24 mouse cellular contexts compared by ENCODE assay signal in genomic region chr5:138864880-138865279, GRCm38 (mm10). TPM values are rescaled to one million over a fixed set of nuclear protein-coding genes. Genes with fewer than 3 reads are reported as not detected.
A peak's percentile ranks its signal among the peaks of the same experiment; 100 is the strongest.
DNase-seq lines count a peak whose midpoint lies in the region; ATAC-seq and TF ChIP-seq lines count a peak whose summit lies in the region.
"Had no signal": no experiment of that assay in that cellular context is flagged by ENCODE, and none has a peak within 500 bp of the region (broad histone marks: within the 10 kb centered on the region; RNA-seq: fewer than 3 reads in every experiment).

No protein-coding gene starts in this region.

- H3K4me1 ChIP-seq in kidney, embryonic 14.5 days (ENCODE audit: control insufficient read depth, insufficient read depth, low read length) = no peaks in the 10 kb centered on the region
- H3K4me1 ChIP-seq in kidney, adult 2 months (ENCODE audit: control insufficient read depth, insufficient read depth, low read length) = no peaks in the 10 kb centered on the region
- peaks cover 20% of the 10 kb centered on the region for H3K4me1 ChIP-seq in intestine, embryonic 15.5 days (replicated peaks)
- H3K4me1 ChIP-seq: limb, embryonic 13.5 days; midbrain, embryonic 12.5 days had no signal

- H3K27ac ChIP-seq in kidney, embryonic 14.5 days (ENCODE audit: low read depth, low read length) = no peak overlapping the region
- H3K27ac ChIP-seq in kidney, adult 2 months (ENCODE audit: insufficient read depth, low read depth, low read length) = no peak overlapping the region
- H3K27ac ChIP-seq in intestine, embryonic 15.5 days = peak overlapping the region; percentile 13; the same call in 1 of the 2 replicates
- H3K27ac ChIP-seq: embryonic facial prominence, embryonic 13.5 days; limb, embryonic 13.5 days; macrophage; midbrain, embryonic 12.5 days had no signal

- no peaks in the 10 kb centered on the region for H3K27me3 ChIP-seq in kidney, embryonic 14.5 days (ENCODE audit: control insufficient read depth, insufficient read depth, low read length)
- no peaks in the 10 kb centered on the region for H3K27me3 ChIP-seq in kidney, adult 2 months (replicated peaks; ENCODE audit: control insufficient read depth, insufficient read depth, low read length)
- H3K27me3 ChIP-seq in intestine, embryonic 15.5 days (replicated peaks) = no peaks in the 10 kb centered on the region
- H3K27me3 ChIP-seq: embryonic facial prominence, embryonic 13.5 days; limb, embryonic 13.5 days; midbrain, embryonic 12.5 days; Patski had no signal

- H3K9ac ChIP-seq in kidney, embryonic 14.5 days (ENCODE audit: low read depth, low read length) = no peak overlapping the region
- H3K9ac ChIP-seq in intestine, embryonic 15.5 days = no peak overlapping the region
- H3K9ac ChIP-seq: embryonic facial prominence, embryonic 13.5 days; limb, embryonic 13.5 days; midbrain, embryonic 12.5 days had no signal

- no peak for TF ChIP-seq POLR2A in kidney, adult 2 months (IDR thresholded peaks at IDR 0.05; ENCODE audit: low read depth, low read length)

- WGBS in kidney, embryonic 14.5 days = 45% methylated on average over 7 of the region's 7 CpGs
- WGBS in kidney, adult 2 months = 57% methylated on average over 7 of the region's 7 CpGs
- WGBS in intestine, embryonic 15.5 days = 50% methylated on average over 7 of the region's 7 CpGs

- no peak for DNase-seq in kidney, adult 2 months
- DNase-seq in liver = peak; percentile 26
- DNase-seq in retina, embryonic 14.5 days (ENCODE audit: low spot score) = peak; percentile 8
- DNase-seq in adrenal gland, postnatal 10 days = no peak
- DNase-seq in gastrocnemius, adult 18-20 months (ENCODE audit: low spot score) = no peak
- DNase-seq: adrenal gland, postnatal 25 days; cerebellum, adult 9-10 months; gastrocnemius, postnatal 10 days; heart, adult 18-20 months; heart, postnatal 36 days; kidney, postnatal 25 days; right cerebral cortex, postnatal 4 days had no signal

- no peak overlapping the region for H3K4me3 ChIP-seq in kidney, embryonic 14.5 days (ENCODE audit: low read length)
- no peak overlapping the region for H3K4me3 ChIP-seq in kidney, adult 2 months (ENCODE audit: insufficient read depth, low read depth, low read length)
- no peak overlapping the region for H3K4me3 ChIP-seq in intestine, embryonic 15.5 days (replicated peaks)
- H3K4me3 ChIP-seq: embryonic facial prominence, embryonic 13.5 days; limb, embryonic 13.5 days; midbrain, embryonic 12.5 days had no signal

- H3K36me3 ChIP-seq in kidney, embryonic 14.5 days (ENCODE audit: control insufficient read depth, insufficient read depth, low read length) = no peaks in the 10 kb centered on the region
- no peaks in the 10 kb centered on the region for H3K36me3 ChIP-seq in kidney, adult 2 months (ENCODE audit: control insufficient read depth, insufficient read depth, low read length)
- H3K36me3 ChIP-seq in intestine, embryonic 15.5 days = no peaks in the 10 kb centered on the region
- H3K36me3 ChIP-seq: embryonic facial prominence, embryonic 13.5 days; limb, embryonic 13.5 days; midbrain, embryonic 12.5 days had no signal

- peak; percentile 83 for ATAC-seq in kidney, embryonic 14.5 days (ENCODE audit: low FRiP score, low TSS enrichment)
- peak; percentile 68 for ATAC-seq in intestine, embryonic 15.5 days
- ATAC-seq: activated CD4-positive, CD25-positive, alpha-beta regulatory T cell, adult 4 months; Patski had no signal

- no peaks in the 10 kb centered on the region for H3K9me3 ChIP-seq in kidney, embryonic 14.5 days (ENCODE audit: control insufficient read depth, low read length)
- no peaks in the 10 kb centered on the region for H3K9me3 ChIP-seq in intestine, embryonic 15.5 days
- H3K9me3 ChIP-seq: embryonic facial prominence, embryonic 13.5 days; limb, embryonic 13.5 days; midbrain, embryonic 12.5 days had no signal

- H3K4me2 ChIP-seq in kidney, embryonic 14.5 days (replicated peaks; ENCODE audit: low read depth, low read length) = no peak overlapping the region
- H3K4me2 ChIP-seq in intestine, embryonic 15.5 days (replicated peaks) = no peak overlapping the region
- H3K4me2 ChIP-seq: embryonic facial prominence, embryonic 13.5 days; limb, embryonic 13.5 days; midbrain, embryonic 12.5 days had no signal

- TF ChIP-seq CTCF in kidney, adult 2 months (conservative IDR thresholded peaks at IDR 0.05; ENCODE audit: insufficient read depth, insufficient read length, low read depth, low read length) = no peak

RNA-seq across cellular contexts. Expression of gene Gm5294, which starts 45.0 kb away (rescaled TPM):
- polyA plus RNA-seq in kidney, embryonic 14.5 days (2014; fragmentation: Nextera tagmentation; extraction: Ambion mirVana) = not detected in 2 replicates
- 0.14 and 0.16 TPM in 2 replicates for polyA plus RNA-seq in kidney, adult 2 months (2012; rRNA removed)
- not detected in 2 replicates for polyA plus RNA-seq in intestine, embryonic 15.5 days (2015; fragmentation: Nextera tagmentation; extraction: Ambion mirVana)
- total RNA-seq in adrenal gland, postnatal 10 days (2021) = not detected
- not detected for total RNA-seq in gastrocnemius, adult 18-20 months (2021)
- total RNA-seq: adrenal gland, postnatal 25 days; gastrocnemius, postnatal 10 days; heart, adult 18-20 months; heart, postnatal 36 days; left cerebral cortex, adult 8-10 months had no signal
- polyA plus RNA-seq: activated CD4-positive, CD25-positive, alpha-beta regulatory T cell, adult 4 months; cortical plate, adult 2 months; embryonic facial prominence, embryonic 13.5 days; limb, embryonic 13.5 days; macrophage; midbrain, embryonic 12.5 days; neural tube, embryonic 14.5 days; Patski; thymus, postnatal 0 days had no signal

Comparison
In these comparisons a context has a peak if more than half of its experiments do, and no peak if none do; other contexts are left out.
1. DNase-seq: peak in liver (single experiment) and retina, embryonic 14.5 days (single experiment); none in kidney, adult 2 months (single experiment), adrenal gland, postnatal 10 days (single experiment) and gastrocnemius, adult 18-20 months (single experiment).